Mouse (Mus musculus) left cerebral cortex, postnatal 14 days (tissue): ENCODE data around the gene Teddm1b. TPM values are rescaled to one million over a fixed set of nuclear protein-coding genes. Genes with fewer than 3 reads are reported as not detected.

Source experiments
- DNase-seq, 2 experiments: peaks; one replicate each; pipeline ENCODE4 v3.0.0; 2021 to 2022; ENCODE audit warnings: low spot score in 2 of 2, mixed read lengths in 1 of 2
- intact Hi-C: fragments of 180-260 bp; cut with DNase I; formaldehyde crosslinking; loops from one replicate; pipeline ENCODE4 v1.15.1; 2025
- total RNA-seq, 2 experiments: library from RNA; stranded (reverse); gene quantifications; 2 replicates each; pipeline ENCODE4 v1.2.3; 2021

The Teddm1b gene
- total RNA-seq, 2 experiments from 2014 or later: not detected

- intact Hi-C loops: no loop called here
- no peak for DNase-seq
Measured at GRCm38 (mm10) chr1:153900381-153900780, 26.2 kb downstream of the Teddm1b start.

DNA sequence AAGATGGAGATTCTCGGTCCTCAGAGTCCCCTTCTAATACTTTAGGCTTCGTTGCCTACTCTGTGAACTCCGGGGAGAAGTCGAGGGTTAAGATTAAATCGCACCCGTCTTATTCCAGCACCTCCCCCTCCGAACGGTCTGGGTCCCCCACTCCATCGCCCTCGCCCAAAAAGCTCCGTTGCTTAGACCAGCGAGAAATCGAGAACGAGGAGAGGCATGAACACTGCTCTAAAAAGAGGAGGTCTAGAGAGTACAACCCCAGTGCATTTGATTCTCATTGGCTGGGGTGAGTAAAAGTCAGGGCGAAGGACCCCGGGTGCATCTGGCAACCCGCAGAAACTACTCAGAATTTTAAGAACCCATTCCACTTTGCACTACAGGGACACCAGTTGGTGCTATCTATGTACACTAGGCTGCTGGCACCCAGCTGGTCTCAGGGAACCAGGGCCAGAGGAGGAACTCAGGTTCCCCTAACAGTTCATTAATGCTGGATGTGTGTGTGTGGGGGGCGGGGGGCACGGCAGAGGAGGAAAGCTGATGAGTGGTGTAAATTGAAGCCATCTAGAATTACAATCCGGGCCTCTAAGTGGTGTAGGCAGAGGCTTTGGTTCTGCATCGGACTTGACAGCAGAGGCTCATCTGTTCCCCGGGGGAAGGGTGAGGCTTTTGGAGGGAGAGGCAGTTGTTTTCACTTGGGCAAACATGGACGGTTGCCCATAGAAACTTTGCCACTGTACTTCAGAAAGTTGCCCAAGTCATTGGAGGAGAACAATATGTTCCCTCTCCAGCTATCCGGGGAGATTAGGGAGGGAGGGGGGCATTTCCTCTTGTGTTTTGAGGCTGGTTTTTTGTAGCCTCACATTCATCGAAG lies 26.9 kb downstream of the Teddm1b start:
- no peak for DNase-seq
- intact Hi-C loops: no loop called here

GRCm38 (mm10) chr1:153903006-153903405 lies 28.9 kb downstream of the Teddm1b start:
- intact Hi-C loops: no loop called here
- DNase-seq: no peak

- DNase-seq: no peak
Measured at GRCm38 (mm10) chr1:153904236-153904635, 30.1 kb downstream of the Teddm1b start.

GRCm38 (mm10) chr1:153905884-153906283 lies 31.7 kb downstream of the Teddm1b start:
- intact Hi-C loops: no loop called here
- DNase-seq: no peak

More at GRCm38 (mm10) chr1:153904236-153904635, 30.1 kb downstream of the Teddm1b start:
- intact Hi-C loops: no loop called here

DNA sequence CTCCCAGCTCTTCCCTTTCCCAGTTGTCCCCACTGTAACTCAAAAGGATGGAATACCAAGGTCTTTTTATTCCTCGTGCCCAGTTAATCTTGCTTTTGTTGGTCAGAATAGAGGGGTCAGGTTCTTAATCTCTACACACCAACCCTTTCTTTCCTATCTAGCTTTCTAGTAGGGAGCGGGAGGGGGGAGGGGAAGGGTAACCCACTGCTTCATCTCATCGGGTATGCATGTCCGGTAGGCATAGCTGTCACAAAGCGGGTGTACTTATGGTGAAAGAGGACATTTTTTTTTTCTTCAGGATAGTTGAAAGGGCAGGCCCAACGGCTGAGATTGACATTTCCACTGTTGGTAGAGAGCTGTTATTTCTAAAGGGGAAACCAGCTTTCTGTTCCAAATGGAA lies 34.1 kb downstream of the Teddm1b start:
- no peak for DNase-seq
- intact Hi-C loops: no loop called here

GRCm38 (mm10) chr1:153908741-153909140 lies 34.6 kb downstream of the Teddm1b start:
- DNase-seq: no peak
- intact Hi-C loops: no loop called here

GRCm38 (mm10) chr1:153909213-153909962 lies 35.2 kb downstream of the Teddm1b start:
- intact Hi-C loops: no loop called here
- no peak for DNase-seq

DNA sequence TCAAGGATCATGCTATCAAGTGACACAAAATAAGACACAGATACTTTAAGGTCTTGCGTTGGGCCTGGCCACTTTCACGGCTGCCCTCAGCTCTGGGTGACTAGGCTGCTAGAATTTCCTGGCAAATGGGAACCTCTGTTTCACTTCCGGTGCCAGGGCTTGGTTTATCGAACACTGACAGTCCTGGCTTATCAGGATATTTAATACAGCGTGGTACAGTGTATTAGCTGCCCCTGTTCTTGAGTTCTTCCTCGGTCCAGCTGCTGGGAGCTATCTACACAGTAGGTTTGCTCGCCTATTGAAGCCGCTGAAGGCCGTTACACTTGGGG lies 35.8 kb downstream of the Teddm1b start:
- DNase-seq: no peak
- intact Hi-C loops: no loop called here

DNA sequence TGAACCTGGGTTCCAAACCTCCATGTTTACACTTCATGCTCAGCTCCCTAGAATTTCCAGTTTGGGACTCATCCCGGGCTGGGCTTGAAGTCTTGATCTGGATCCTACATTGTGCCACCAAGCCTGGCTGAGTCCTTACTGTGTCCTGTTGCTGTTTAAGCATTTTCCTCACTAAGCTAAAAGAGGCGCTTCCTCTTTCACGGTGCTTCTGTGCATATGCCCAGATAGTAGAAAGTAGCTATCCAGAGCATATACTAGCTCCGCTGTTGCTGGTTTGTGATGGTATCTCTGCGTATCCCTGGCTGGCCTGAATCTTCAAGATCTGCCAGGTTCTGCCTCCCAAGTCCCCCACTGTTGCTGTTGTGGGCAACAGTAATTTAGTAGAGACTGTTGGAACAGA lies 36.3 kb downstream of the Teddm1b start:
- intact Hi-C loops: no loop called here
- DNase-seq: no peak

DNA sequence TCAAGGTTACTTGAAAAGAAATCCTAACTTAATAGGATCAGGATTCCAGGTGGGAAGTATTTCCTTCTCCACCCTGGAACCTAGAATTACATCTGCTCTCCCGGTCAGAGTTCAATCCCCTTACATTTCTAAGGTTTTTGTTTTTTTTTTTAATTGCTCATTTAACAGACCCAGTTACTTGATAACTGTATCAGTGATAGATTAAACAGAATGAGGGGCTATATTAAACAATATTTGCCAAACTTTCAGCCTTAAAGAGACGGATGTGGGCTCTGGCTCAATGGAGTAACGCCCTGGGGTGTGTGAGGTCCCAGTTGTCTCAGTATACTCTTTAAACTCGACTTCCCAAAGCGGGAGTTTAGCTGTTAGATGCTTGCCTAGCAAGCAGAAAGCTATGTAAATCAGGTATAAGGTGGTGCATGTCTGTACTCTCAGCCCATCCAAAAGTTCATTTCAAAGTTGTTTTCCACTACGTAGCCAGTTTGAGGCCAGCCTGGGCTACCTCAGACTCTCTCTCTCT lies 37.2 kb downstream of the Teddm1b start:
- intact Hi-C loops: no loop called here
- DNase-seq: no peak

- intact Hi-C loops: no loop called here
- no peak for DNase-seq
Measured at GRCm38 (mm10) chr1:153913869-153914268, 39.7 kb downstream of the Teddm1b start.

DNA sequence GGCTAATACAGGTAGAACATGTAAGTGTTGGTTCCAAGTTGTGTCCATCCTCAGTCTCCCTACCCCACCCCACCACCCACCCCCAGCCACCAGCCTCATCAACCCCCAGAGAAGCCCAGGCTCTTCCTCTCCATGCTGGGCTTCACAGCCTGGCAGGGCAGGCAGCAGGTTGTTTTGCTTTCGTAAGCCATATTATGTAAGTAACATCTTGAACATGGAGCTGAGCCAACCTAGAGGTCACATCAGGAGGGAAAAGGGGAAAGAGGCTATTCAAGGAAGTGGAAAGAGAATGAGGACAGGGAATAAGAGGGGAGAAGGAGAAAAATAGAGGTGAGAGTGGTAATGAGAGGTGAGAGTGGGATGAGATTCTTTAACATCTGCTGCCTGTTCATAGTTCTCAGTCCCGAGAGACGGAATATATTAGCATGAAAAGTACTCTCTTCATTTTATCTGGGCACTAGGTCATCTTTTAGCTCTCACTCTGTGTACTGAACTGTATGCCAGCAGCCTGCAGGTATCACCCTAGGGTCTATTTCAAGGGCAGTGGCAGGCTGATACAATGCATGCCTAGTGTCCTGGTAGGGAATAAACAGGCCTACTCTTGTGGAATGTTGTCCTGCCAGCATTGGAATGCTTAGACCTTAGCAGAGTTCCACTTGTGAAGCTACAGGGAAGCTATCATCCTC lies 44.5 kb downstream of the Teddm1b start:
- intact Hi-C loops: no loop called here
- no peak for DNase-seq

- no peak for DNase-seq
- intact Hi-C loops: no loop called here
Measured at GRCm38 (mm10) chr1:153921642-153922041, 47.5 kb downstream of the Teddm1b start.

- DNase-seq: no peak
- intact Hi-C loops: no loop called here
Measured at GRCm38 (mm10) chr1:153922571-153923021, 48.5 kb downstream of the Teddm1b start.

DNA sequence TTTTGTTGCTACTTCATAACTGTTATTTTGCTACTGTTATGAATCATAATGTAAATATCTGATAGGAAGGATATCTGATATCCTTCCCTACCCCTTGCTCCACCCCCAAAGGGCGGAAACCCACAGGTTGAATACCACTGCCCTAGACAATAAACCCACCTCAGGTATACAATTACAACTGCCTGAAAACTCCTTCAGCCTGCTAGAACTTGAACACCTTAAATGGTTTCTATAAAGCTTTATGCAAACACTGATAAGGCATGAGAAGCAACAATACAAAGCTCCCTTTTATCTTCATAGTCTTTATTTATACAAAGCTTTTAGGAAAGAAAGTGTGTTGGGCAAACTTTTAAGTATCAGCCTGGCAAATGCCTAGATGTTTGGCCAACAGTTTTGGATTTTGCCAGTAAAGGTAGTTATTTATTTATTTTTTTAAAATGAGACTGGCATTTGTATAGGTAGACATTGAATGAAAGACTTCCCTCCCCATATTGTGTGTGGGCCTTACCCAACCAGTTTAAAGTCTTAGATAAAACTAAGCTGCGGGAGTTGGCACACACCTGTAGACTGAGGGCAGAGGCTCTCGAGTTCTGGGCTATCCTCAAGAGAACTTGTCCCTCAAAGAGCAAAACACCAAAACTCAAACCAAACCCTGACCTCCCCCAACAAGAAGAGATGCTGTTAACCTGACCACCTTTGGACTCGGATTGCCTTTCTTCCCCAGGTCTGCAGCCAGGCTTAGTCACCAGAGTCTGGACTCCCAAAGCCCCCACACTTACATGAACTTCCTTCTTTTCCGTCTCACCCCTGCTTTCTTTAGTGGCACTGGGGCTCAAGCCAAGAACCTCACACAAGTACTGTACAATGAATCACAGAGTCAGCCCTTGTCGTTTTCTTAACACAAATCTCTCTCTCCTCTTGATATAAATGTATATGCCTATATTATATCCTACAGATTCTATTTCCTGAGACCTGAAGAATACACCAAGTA lies 50.5 kb downstream of the Teddm1b start:
- intact Hi-C loops: no loop called here
- DNase-seq: no peak
